In the genomic region with DNA sequence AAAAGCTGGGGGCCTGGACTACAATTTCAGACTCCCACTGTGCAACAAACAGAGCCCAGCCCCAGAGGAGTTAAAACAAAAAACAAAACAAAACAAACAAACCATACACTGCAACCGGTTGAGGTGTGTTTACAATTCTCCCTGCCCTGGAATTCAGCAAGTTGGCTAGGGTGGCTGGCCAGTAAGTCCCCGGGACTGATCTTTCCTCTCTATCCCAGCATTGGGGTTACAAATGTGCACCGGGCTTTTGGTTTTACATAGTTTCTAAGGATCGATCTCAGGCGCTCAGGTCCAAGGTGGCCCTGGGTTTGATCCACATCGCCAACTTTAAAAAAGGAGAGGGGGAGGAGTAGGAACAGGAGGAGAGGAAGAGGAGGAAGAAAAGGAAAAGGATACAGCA, we compare ENCODE assay signal across 9 mouse cellular contexts. TPM values are rescaled to one million over a fixed set of nuclear protein-coding genes. Genes with fewer than 3 reads are reported as not detected.
DNase-seq lines count a peak whose midpoint lies in the region; ATAC-seq and TF ChIP-seq lines count a peak whose summit lies in the region.
"Had no signal": no experiment of that assay in that cellular context is flagged by ENCODE, and none has a peak within 500 bp of the region (broad histone marks: within the 10 kb centered on the region; RNA-seq: fewer than 3 reads in every experiment).

No protein-coding gene starts in this region.

- no peaks in the 10 kb centered on the region for H3K36me3 ChIP-seq in heart, adult 2 months (ENCODE audit: control insufficient read depth, insufficient read depth, low read length)
- H3K36me3 ChIP-seq in hindbrain, embryonic 13.5 days: no peaks in the 10 kb centered on the region
- H3K36me3 ChIP-seq in lung, embryonic 16.5 days (ENCODE audit: control insufficient read depth, insufficient read depth, low read length): no peaks in the 10 kb centered on the region

- no peak overlapping the region for H3K4me3 ChIP-seq in heart, adult 2 months
- H3K4me3 ChIP-seq in hindbrain, embryonic 13.5 days: 0 out of 2 replicates have a peak overlapping the region, but pooled peaks have one; percentile 40
- H3K4me3 ChIP-seq in lung, embryonic 16.5 days (ENCODE audit: low read length): no peak overlapping the region

- TF ChIP-seq POLR2A in heart, adult 2 months (IDR thresholded peaks at IDR 0.05; ENCODE audit: insufficient read depth, low read depth, low read length): no peak

- H3K79me2 ChIP-seq in heart, adult 2 months (replicated peaks; ENCODE audit: control insufficient read depth, insufficient read depth, low read length): no peaks in the 10 kb centered on the region

- H3K4me1 ChIP-seq in heart, adult 2 months (ENCODE audit: control insufficient read depth, insufficient read depth, low read length): peaks cover 1% of the 10 kb centered on the region; the same call in 1 of the 2 replicates
- peaks cover 12% of the 10 kb centered on the region for H3K4me1 ChIP-seq in hindbrain, embryonic 13.5 days (replicated peaks)
- H3K4me1 ChIP-seq in lung, embryonic 16.5 days (replicated peaks; ENCODE audit: control insufficient read depth, insufficient read depth, low read length): no peaks in the 10 kb centered on the region; the same call in 1 of the 2 replicates

- WGBS in heart, adult 2 months: 41% methylated on average over 6 of the region's 6 CpGs
- WGBS in hindbrain, embryonic 13.5 days: 27% methylated on average over 6 of the region's 6 CpGs
- WGBS in lung, embryonic 16.5 days: 27% methylated on average over 6 of the region's 6 CpGs

- DNase-seq in heart, adult 2 months: no peak
- DNase-seq in heart, postnatal 25 days (ENCODE audit: low spot score): no peak
- peak; percentile 7 for DNase-seq in CD4-positive helper T cell, adult 2 months (ENCODE audit: low read depth, low spot score)
- no peak for DNase-seq in layer of hippocampus, postnatal 25 days (ENCODE audit: extremely low spot score in 1 of 2, low spot score in 1 of 2)
- DNase-seq in adrenal gland, postnatal 25 days: no peak
- DNase-seq in gastrocnemius, postnatal 25 days: no peak
- DNase-seq: kidney, postnatal 14 days had no signal

- peak overlapping the region; percentile 63 for H3K4me2 ChIP-seq in hindbrain, embryonic 13.5 days
- peak overlapping the region; percentile 70; the same call in 1 of the 2 replicates for H3K4me2 ChIP-seq in lung, embryonic 16.5 days (ENCODE audit: low read depth, low read length)

- no peaks in the 10 kb centered on the region for H3K27me3 ChIP-seq in heart, adult 2 months (ENCODE audit: control insufficient read depth, insufficient read depth, low read length)
- peaks cover 34% of the 10 kb centered on the region for H3K27me3 ChIP-seq in hindbrain, embryonic 13.5 days
- no peaks in the 10 kb centered on the region for H3K27me3 ChIP-seq in lung, embryonic 16.5 days (ENCODE audit: control insufficient read depth, insufficient read depth, low read depth, low read length)

- intact Hi-C loops in heart, adult 2 months (cut with DNase I): loop anchor here (10.0 kb wide), 1 partner anchor 159 kb away; the partner anchor contains the start of gene Zfp560
- intact Hi-C loops in heart, postnatal 25 days (cut with DNase I): loop anchor here (2.0 kb wide), 1 partner anchor 21 kb away; no protein-coding TSS in a partner anchor

- TF ChIP-seq CTCF in heart, adult 2 months (IDR thresholded peaks at IDR 0.05): no peak

- no peak for ATAC-seq in hindbrain, embryonic 13.5 days (ENCODE audit: low FRiP score)
- no peak for ATAC-seq in lung, embryonic 16.5 days (ENCODE audit: low read depth)

- no peak overlapping the region for H3K9ac ChIP-seq in heart, adult 2 months (ENCODE audit: low read depth, low read length)
- peak overlapping the region; percentile 72; the same call in 1 of the 2 replicates for H3K9ac ChIP-seq in hindbrain, embryonic 13.5 days
- H3K9ac ChIP-seq in lung, embryonic 16.5 days (ENCODE audit: low read length): peak overlapping the region; percentile 65; the same call in 1 of the 2 replicates

- H3K27ac ChIP-seq in heart, adult 2 months: peak overlapping the region; percentile 80
- H3K27ac ChIP-seq in hindbrain, embryonic 13.5 days: peak overlapping the region; percentile 93
- peak overlapping the region; percentile 94; the same call in 1 of the 2 replicates for H3K27ac ChIP-seq in lung, embryonic 16.5 days (ENCODE audit: low read length)

- TF ChIP-seq EP300 in heart, adult 2 months (IDR thresholded peaks at IDR 0.05; ENCODE audit: insufficient read depth, low read depth, low read length): no peak

- no peaks in the 10 kb centered on the region for H3K9me3 ChIP-seq in hindbrain, embryonic 13.5 days
- H3K9me3 ChIP-seq in lung, embryonic 16.5 days (ENCODE audit: control insufficient read depth, low read length): no peaks in the 10 kb centered on the region

RNA-seq across cellular contexts. Expression of gene Zfp266, which starts 22.3 kb away (rescaled TPM):
- total RNA-seq in heart, adult 2 months (2021): 10 to 100 TPM; 23.3 to 23.8 TPM
- polyA plus RNA-seq in heart, adult 2 months (2012; rRNA removed): 6.0 and 10.6 TPM in 2 replicates
- 10 to 100 TPM; 22.2 to 29.9 TPM for total RNA-seq in heart, postnatal 25 days (2021)
- polyA plus RNA-seq in hindbrain, embryonic 13.5 days (2015; fragmentation: Nextera tagmentation; extraction: Ambion mirVana): 124 and 131 TPM in 2 replicates
- polyA plus RNA-seq in lung, embryonic 16.5 days (2015; fragmentation: Nextera tagmentation; extraction: Ambion mirVana): 113 and 120 TPM in 2 replicates
- total RNA-seq in layer of hippocampus, postnatal 25 days (2021): 10 to 100 TPM; 40.7 to 48.8 TPM
- total RNA-seq in adrenal gland, postnatal 25 days (2021): 41.7 and 47.2 TPM in 2 replicates
- 10 to 100 TPM; 14.2 to 14.7 TPM for total RNA-seq in gastrocnemius, postnatal 25 days (2021)

RNA-seq across cellular contexts. Expression of gene Zfp846, which starts 37.6 kb away (rescaled TPM):
- total RNA-seq in heart, adult 2 months (2021): 1 to 10 TPM; 4.7 to 5.1 TPM
- 1.4 and 3.5 TPM in 2 replicates for polyA plus RNA-seq in heart, adult 2 months (2012; rRNA removed)
- 1 to 10 TPM; 5.9 to 6.6 TPM for total RNA-seq in heart, postnatal 25 days (2021)
- polyA plus RNA-seq in hindbrain, embryonic 13.5 days (2015; fragmentation: Nextera tagmentation; extraction: Ambion mirVana): 46.4 and 48.2 TPM in 2 replicates
- polyA plus RNA-seq in lung, embryonic 16.5 days (2015; fragmentation: Nextera tagmentation; extraction: Ambion mirVana): 18.1 and 21.4 TPM in 2 replicates
- 10 to 100 TPM; 20.4 to 22.1 TPM for total RNA-seq in layer of hippocampus, postnatal 25 days (2021)
- 9.0 and 12.9 TPM in 2 replicates for total RNA-seq in adrenal gland, postnatal 25 days (2021)
- total RNA-seq in gastrocnemius, postnatal 25 days (2021): 1 to 10 TPM; 3.0 to 3.6 TPM

RNA-seq across cellular contexts. Expression of gene Zfp426, which starts 51.0 kb away (rescaled TPM):
- 10 to 100 TPM in 1 of 2 experiments, 1 to 10 TPM in 1; 7.9 to 12.8 TPM for total RNA-seq in heart, adult 2 months (2021)
- polyA plus RNA-seq in heart, adult 2 months (2012; rRNA removed): 3.8 and 6.6 TPM in 2 replicates
- total RNA-seq in heart, postnatal 25 days (2021): 10 to 100 TPM; 10.6 to 12.2 TPM
- 29.9 and 32.3 TPM in 2 replicates for polyA plus RNA-seq in hindbrain, embryonic 13.5 days (2015; fragmentation: Nextera tagmentation; extraction: Ambion mirVana)
- polyA plus RNA-seq in lung, embryonic 16.5 days (2015; fragmentation: Nextera tagmentation; extraction: Ambion mirVana): 21.4 and 24.0 TPM in 2 replicates
- 10 to 100 TPM; 25.5 to 32.8 TPM for total RNA-seq in layer of hippocampus, postnatal 25 days (2021)
- 21.1 and 30.5 TPM in 2 replicates for total RNA-seq in adrenal gland, postnatal 25 days (2021)
- total RNA-seq in gastrocnemius, postnatal 25 days (2021): 1 to 10 TPM; 7.0 to 7.8 TPM
